Mouse (Mus musculus): ENCODE measurements around the gene Nhp2.

- TF ChIP-seq CTCF (IDR thresholded peaks at IDR 0.05; ENCODE audit: borderline replicate concordance, insufficient read depth, low read length): no peak
- TF ChIP-seq POLR2A (IDR thresholded peaks at IDR 0.05; ENCODE audit: low read depth, low read length): 0 out of 2 replicates have a peak, but pooled peaks have one; percentile 8
Observed at GRCm38 (mm10) chr11:51602253-51602652, 17.3 kb upstream of the Nhp2 start.

Data from embryonic fibroblast, embryonic 13.5 days (primary cell).